Mouse (Mus musculus) forebrain, postnatal 0 days (tissue): ENCODE data around the gene Grhpr. TPM values are rescaled to one million over a fixed set of nuclear protein-coding genes. Genes with fewer than 3 reads are reported as not detected.

Source experiments
- ATAC-seq: fragments of 200-750 bp; cut with Nextera tagmentation; 2 replicates; pipeline ENCODE4 v1.8.0; 2017; ENCODE audit warnings: mild to moderate bottlenecking, moderate library complexity
- DNase-seq: peaks from one replicate; pipeline ENCODE4 v3.0.0-alpha.2; 2015
- H3K27ac ChIP-seq: fragments of 300-500 bp; sonication (generic); 2 replicates; pipeline ENCODE4 v1.5.1; 2014; ENCODE audit warnings: low read depth, mild to moderate bottlenecking, antibody characterized with exemption, low read length, moderate library complexity, mixed read lengths
- H3K27me3 ChIP-seq: fragments of 300-500 bp; sonication (generic); 2 replicates; pipeline ENCODE4 v1.6.1; 2014; ENCODE audit warnings: mild to moderate bottlenecking, low read length, mixed read lengths; ENCODE audit not compliant: insufficient read depth
- H3K36me3 ChIP-seq: fragments of 300-500 bp; sonication (generic); 2 replicates; pipeline ENCODE4 v1.6.1; 2014; ENCODE audit warnings: mild to moderate bottlenecking, moderate library complexity; ENCODE audit not compliant: insufficient read depth
- H3K4me1 ChIP-seq: fragments of 300-500 bp; sonication (generic); 2 replicates; pipeline ENCODE4 v1.6.1; 2014; ENCODE audit warnings: antibody characterized with exemption; ENCODE audit not compliant: insufficient read depth
- H3K4me2 ChIP-seq: fragments of 300-500 bp; sonication (generic); 2 replicates; pipeline ENCODE4 v1.6.1; 2014; ENCODE audit warnings: low read depth, mild to moderate bottlenecking, moderate library complexity
- H3K4me3 ChIP-seq: fragments of 300-500 bp; sonication (generic); 2 replicates; pipeline ENCODE4 v1.5.1; 2014; ENCODE audit warnings: low read depth, low read length, mixed read lengths
- H3K9ac ChIP-seq: fragments of 300-500 bp; sonication (generic); 2 replicates; pipeline ENCODE4 v1.6.1; 2014; ENCODE audit warnings: mild to moderate bottlenecking
- H3K9me3 ChIP-seq: fragments of 300-500 bp; sonication (generic); 2 replicates; pipeline ENCODE4 v1.6.1; 2016; ENCODE audit warnings: low read length
- CTCF ChIP-seq: sonication (generic); IDR thresholded peaks from 2 replicates; pipeline ENCODE4 v1.5.1; 2016; ENCODE audit warnings: antibody characterized with exemption, control low read depth, low read depth
- WGBS: fragments of 180-500 bp; shearing (Covaris S2); extraction: QIAGEN DNeasy Blood & Tissue Kit; methylation state at CpG from one replicate; pipeline ENCODE4 v1.1.7; 2014; 5-methylcytosine and 5-hydroxymethylcytosine counted together
- polyA plus RNA-seq: library from polyadenylated mRNA; unstranded; fragments of >200 nt; fragmentation: Nextera tagmentation; extraction: Ambion mirVana; gene quantifications from 2 replicates; pipeline ENCODE4 v1.2.1, GENCODE M21; 2015
- total RNA-seq: library from RNA; depleted of rRNA; stranded (reverse); fragments of >200 nt; gene quantifications from 2 replicates; pipeline ENCODE4 v1.2.3, GENCODE M21; 2014

The Grhpr gene
- total and polyA plus RNA-seq, 2 experiments from 2014 or later = 18.2 to 25.6 TPM

DNA sequence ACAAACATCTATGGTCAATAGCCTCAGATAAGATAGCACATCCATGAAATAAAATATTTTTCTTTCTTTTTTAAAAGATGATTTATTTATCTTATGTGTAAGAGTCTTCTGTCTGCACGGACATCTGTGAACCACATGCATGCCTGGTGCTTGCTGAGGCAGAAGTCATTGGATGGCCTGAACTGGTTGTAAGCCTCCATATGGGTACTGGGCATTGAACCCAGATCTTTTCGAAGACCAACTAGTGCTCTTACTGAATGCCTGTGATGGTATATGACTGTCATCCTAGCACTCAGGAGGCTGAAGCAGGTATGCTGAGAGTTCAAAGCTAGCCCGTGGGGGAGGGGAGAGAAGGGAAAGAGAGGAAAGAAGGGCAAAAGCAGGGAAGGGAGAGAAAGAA lies 16.9 kb downstream of the Grhpr start:
- no peak overlapping the region for H3K4me3 ChIP-seq
- H3K4me1 ChIP-seq = no peaks in the 10 kb centered on the region
- no peak overlapping the region for H3K4me2 ChIP-seq
- TF ChIP-seq CTCF = no peak
- H3K9me3 ChIP-seq = no peaks in the 10 kb centered on the region
- ATAC-seq (no peak), DNase-seq (no peak)
- no peak overlapping the region for H3K9ac ChIP-seq
- H3K27me3 ChIP-seq = no peaks in the 10 kb centered on the region
- WGBS = 68% methylated on average over 3 of the region's 3 CpGs
- peaks cover 18% of the 10 kb centered on the region for H3K36me3 ChIP-seq
- H3K27ac ChIP-seq = no peak overlapping the region

- H3K4me2 ChIP-seq = no peak overlapping the region
- no peaks in the 10 kb centered on the region for H3K27me3 ChIP-seq
- H3K36me3 ChIP-seq = peaks cover 2% of the 10 kb centered on the region; the same call in 1 of the 2 replicates
- no peak overlapping the region for H3K9ac ChIP-seq
- H3K4me3 ChIP-seq = no peak overlapping the region
- no peaks in the 10 kb centered on the region for H3K4me1 ChIP-seq
- H3K27ac ChIP-seq = no peak overlapping the region
- TF ChIP-seq CTCF = no peak
- no peaks in the 10 kb centered on the region for H3K9me3 ChIP-seq
- WGBS = 93% methylated on average over 6 of the region's 6 CpGs
- ATAC-seq (no peak), DNase-seq (no peak)
Measured at GRCm38 (mm10) chr4:45000001-45000400, 18.8 kb downstream of the Grhpr start.

DNA sequence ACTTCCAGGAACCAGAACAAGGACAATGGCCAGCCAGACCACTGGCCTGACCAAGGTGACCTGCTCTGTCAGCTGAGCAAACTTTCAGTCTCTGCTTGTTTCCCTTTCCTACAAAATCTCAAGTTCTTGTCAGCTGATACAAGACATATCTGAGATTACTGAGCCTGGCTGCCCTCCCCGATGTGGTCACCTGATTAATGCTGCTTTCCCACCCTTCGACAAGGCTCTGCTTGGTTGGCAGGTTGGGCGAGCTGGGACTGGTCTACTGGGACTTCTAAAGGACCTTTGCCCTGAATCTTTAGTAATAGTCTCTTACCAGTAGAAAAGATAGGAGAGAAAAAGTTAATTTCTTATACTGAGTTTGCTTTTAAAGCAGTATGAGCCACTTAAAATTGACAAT lies 24.3 kb downstream of the Grhpr start:
- 92% methylated on average over 3 of the region's 3 CpGs for WGBS
- H3K27me3 ChIP-seq = no peaks in the 10 kb centered on the region
- H3K9ac ChIP-seq = no peak overlapping the region
- H3K4me2 ChIP-seq = no peak overlapping the region
- ATAC-seq = no peak
- H3K4me1 ChIP-seq = no peaks in the 10 kb centered on the region; the same call in 1 of the 2 replicates
- no peaks in the 10 kb centered on the region; the same call in 1 of the 2 replicates for H3K36me3 ChIP-seq
- TF ChIP-seq CTCF = no peak
- DNase-seq = no peak
- H3K4me3 ChIP-seq = no peak overlapping the region
- H3K9me3 ChIP-seq = no peaks in the 10 kb centered on the region
- H3K27ac ChIP-seq = no peak overlapping the region

- H3K4me3 ChIP-seq = peak overlapping the region; percentile 86
- no peak for TF ChIP-seq CTCF
- ATAC-seq (no peak), DNase-seq (no peak)
- H3K9ac ChIP-seq = peak overlapping the region; percentile 92
- 7% methylated on average over 11 of the region's 11 CpGs for WGBS
- H3K27ac ChIP-seq = peak overlapping the region; percentile 95; the same call in 1 of the 2 replicates
- peaks cover 7% of the 10 kb centered on the region for H3K4me1 ChIP-seq
- H3K9me3 ChIP-seq = no peaks in the 10 kb centered on the region
- H3K4me2 ChIP-seq = peak overlapping the region; percentile 70
- no peaks in the 10 kb centered on the region for H3K27me3 ChIP-seq
- H3K36me3 ChIP-seq = no peaks in the 10 kb centered on the region
Measured at GRCm38 (mm10) chr4:45010806-45011415, 29.7 kb downstream of the Grhpr start.

DNA sequence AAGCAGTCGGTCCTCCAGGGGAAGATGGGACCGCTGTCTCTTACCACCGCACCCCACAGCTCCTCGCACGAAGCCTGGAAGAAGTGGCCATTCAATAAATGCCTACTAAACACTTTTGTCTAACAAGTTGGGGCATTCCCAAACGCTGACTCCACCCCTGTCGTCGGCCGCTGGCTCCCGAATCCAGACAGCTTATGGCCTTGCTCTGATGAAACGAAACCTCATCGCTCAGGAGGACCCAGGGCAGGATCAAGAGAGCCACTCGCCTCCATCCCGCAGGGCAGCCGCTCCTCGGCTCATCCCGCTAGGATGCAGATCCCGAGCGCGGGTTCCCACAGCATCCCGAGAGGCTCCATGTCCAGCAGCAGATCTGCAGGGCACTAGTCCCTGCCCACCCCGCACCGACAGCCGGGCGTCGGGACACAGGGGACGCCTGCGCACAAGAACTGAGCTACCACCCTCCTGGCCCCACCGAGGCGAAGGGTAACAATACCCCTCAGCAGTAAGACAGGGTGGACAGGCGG lies 30.4 kb downstream of the Grhpr start:
- ATAC-seq (peak; percentile 46), DNase-seq (no peak)
- TF ChIP-seq CTCF = no peak
- peak overlapping the region; percentile 92 for H3K9ac ChIP-seq
- peak overlapping the region; percentile 86 for H3K4me3 ChIP-seq
- no peaks in the 10 kb centered on the region for H3K36me3 ChIP-seq
- H3K4me1 ChIP-seq = peaks cover 7% of the 10 kb centered on the region
- under 1% methylated on average over 31 of the region's 31 CpGs for WGBS
- H3K9me3 ChIP-seq = no peaks in the 10 kb centered on the region
- no peaks in the 10 kb centered on the region for H3K27me3 ChIP-seq
- H3K27ac ChIP-seq = peak overlapping the region; percentile 95
- H3K4me2 ChIP-seq = peak overlapping the region; percentile 70

GRCm38 (mm10) chr4:45012105-45012975 lies 31.1 kb downstream of the Grhpr start, which contains the start of gene Zbtb5:
TSS of gene Zbtb5 (minus strand) at chr4:45012412.
- Histone ChIP-seq H3K36me3 (no peaks in the 10 kb centered on the region), H3K4me1 (peaks cover 7% of the 10 kb centered on the region), H3K27me3 (no peaks in the 10 kb centered on the region), H3K9me3 (no peaks in the 10 kb centered on the region), H3K4me3 (peak within 1 kb of the TSS; percentile 86), H3K4me2 (peak within 1 kb of the TSS; percentile 78), H3K9ac (peak within 1 kb of the TSS; percentile 92), H3K27ac (peak within 1 kb of the TSS; percentile 95)
- peak; percentile 100 for DNase-seq
- no peak for TF ChIP-seq CTCF
- WGBS = 0% methylated on average over 57 of the region's 63 CpGs
- peak; percentile 97 for ATAC-seq

DNA sequence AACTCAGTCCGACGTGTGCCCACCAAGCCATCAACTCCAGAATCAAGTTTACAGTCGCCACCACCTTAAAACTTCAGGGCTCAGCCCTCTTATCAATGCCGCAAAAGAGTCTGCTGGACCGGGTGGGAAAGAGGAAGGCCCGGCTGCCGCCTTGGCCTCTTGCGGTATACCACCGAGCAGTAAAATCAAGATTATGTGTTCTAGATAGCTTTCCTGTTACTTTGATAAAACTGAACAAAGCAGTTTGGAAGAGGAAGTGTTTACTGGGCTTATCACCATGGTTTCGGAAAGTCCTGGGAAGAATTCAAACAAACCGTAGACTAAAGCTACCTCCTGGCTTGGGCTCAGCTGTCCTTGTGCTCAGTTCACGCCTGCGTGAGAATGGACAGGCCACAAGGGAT lies 31.8 kb downstream of the Grhpr start:
- no peak for TF ChIP-seq CTCF
- Histone ChIP-seq H3K27me3 (no peaks in the 10 kb centered on the region), H3K4me1 (peaks cover 7% of the 10 kb centered on the region), H3K4me2 (peak overlapping the region; percentile 78), H3K36me3 (no peaks in the 10 kb centered on the region), H3K9me3 (no peaks in the 10 kb centered on the region), H3K9ac (peak overlapping the region; percentile 54), H3K27ac (peak overlapping the region; percentile 77), H3K4me3 (peak overlapping the region; percentile 79)
- WGBS = 2% methylated on average over 13 of the region's 13 CpGs
- DNase-seq (no peak), ATAC-seq (no peak)
